Mouse (Mus musculus) brain, adult 10 weeks (tissue): ENCODE data around the gene Gm21876. TPM values are rescaled to one million over a fixed set of nuclear protein-coding genes. Genes with fewer than 3 reads are reported as not detected.

ENCODE experiments used
- polyA plus RNA-seq: library from polyadenylated mRNA; stranded (reverse); fragments of 350-450 nt; fragmentation: Illumina TruSeq; extraction: RNeasy Lipid Tissue Mini Kit (QIAGEN cat#74804); gene quantifications from one replicate; pipeline ENCODE4 v1.2.3, GENCODE M21; 2015; ENCODE audit warnings: low read depth, low replicate concordance

Gm21876 gene
- not detected for polyA plus RNA-seq

DNA sequence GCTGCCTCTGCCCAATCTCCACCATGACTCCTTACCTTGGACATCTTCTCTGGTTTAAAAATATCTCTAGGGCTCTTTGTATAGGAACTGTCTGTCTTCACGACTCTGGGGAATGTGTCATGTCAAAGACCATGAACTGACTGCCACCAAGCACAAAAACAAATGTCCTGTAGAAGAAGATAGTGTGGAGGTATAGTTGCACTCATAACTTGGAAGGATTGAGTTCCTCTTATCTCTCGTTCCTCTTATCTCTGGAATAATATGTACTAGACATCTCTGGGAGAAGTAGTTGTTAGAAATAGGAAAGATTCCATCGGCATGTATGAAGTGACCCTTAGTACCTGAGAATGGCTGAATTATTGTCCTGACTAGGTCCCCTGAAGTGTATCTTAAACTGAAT lies at the start of gene Gm21876:
TSS of gene Gm21876 (minus strand) at position 101 of the 400 bp plus-strand sequence.

Other genes with a start within 250 kb of the Gm21876 start
- 11.3 TPM for gene Cfp, start 244.1 kb downstream of the Gm21876 start, polyA plus RNA-seq
- gene Elk1, start 225.0 kb downstream of the Gm21876 start, polyA plus RNA-seq: 45.5 TPM
- gene Uxt, start 213.6 kb downstream of the Gm21876 start, polyA plus RNA-seq: 25.5 TPM
- gene Zfp182, start 113.3 kb downstream of the Gm21876 start, polyA plus RNA-seq: 10.8 TPM
- gene Spaca5, start 107.2 kb downstream of the Gm21876 start, polyA plus RNA-seq: not detected
- 2.8 TPM for gene Zfp300, start 86.1 kb downstream of the Gm21876 start, polyA plus RNA-seq
- not detected for gene Ssxa1, start 59.8 kb downstream of the Gm21876 start, polyA plus RNA-seq